Mouse (Mus musculus): ENCODE data around the gene Fam136a.
"Not testable (repeated sequence)": the region's sequence is repeated elsewhere in the genome, so short reads cannot be mapped to it uniquely, and the experiment has no call there.

Gene Fam136a

DNA sequence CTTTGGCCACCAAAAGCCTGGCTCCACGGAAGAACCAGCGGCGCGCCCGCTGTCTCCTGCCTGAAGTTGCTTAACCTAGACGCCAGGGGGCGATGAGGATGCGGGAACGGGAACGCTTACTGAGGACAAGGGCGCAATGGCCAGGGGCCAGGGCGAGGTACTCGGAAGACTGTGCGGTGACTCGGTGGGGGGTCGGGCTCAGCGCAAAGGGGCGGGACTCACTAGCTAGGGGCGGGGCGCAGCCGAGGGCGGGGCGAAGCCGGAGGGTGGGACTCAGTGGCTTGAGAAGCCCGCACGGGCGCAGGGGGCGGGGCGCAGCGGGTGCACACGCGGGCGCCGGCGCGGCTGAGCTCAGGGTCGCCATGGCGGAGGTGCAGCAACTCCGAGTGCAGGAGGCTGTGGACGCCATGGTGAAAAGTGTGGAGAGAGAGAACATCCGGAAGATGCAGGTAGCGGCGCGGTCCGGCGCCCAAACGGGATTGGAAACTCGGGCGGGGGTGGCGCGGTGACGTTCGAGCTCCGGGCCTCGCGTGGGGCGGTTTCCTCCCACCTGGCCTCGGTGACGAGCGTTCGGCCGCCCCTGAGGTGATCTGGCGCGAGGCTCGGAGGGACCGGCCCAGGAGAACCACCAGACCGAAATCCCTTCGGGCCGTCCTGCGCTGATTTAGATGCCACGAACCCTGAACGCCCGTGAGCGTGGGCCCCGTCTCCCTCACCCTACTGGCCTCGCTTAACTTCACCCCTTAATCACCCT lies at the start of gene Fam136a:
TSS of gene Fam136a (plus strand) at position 276 of the 754 bp plus-strand sequence.
- DNase-seq (ENCODE audit: low read depth in 1 of 2, low spot score in 2 of 2) = peak; percentile 83 to 87

DNA sequence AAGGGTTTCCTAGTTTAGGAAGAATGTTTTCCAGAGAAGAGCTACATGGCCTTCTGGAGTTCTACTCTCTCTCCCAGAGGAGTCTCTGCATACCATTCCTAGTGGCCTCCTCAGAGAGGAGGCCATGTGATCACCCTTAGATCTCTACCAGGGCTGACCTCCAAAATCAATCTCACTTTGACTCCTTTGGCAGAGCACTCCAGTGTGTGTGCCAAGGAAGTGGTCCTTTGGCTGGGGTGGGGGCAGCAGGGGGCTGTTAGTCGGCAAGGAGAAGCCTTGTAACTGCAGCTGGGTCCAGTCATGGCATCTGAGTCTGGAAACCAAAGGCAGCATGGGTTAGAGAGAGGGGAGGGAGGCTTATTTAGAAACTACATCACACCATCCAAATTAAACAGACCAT lies 48.4 kb upstream of the Fam136a start:
- DNase-seq (ENCODE audit: low read depth in 1 of 2, low spot score in 2 of 2) = no peak

DNA sequence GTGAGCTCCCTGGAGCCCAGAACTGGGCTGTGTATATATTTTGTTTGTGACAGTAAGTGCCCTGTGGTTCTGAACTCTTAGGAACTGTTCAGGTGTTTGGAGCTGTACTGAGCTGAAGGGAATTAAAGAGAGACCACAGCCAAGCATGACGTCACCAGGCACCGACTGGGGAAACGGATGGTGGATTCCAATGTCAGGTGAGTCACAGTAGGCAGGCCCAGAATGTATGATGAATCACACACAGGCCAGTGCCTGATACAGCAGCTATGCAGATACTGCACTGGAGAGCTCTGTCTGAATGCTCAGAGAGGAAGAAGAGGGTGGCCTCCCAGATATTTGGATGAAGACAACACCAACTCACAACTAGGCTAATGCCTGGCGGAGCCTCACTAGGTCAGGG lies 46.6 kb upstream of the Fam136a start:
- no peak for DNase-seq (ENCODE audit: low read depth in 1 of 2, low spot score in 2 of 2)

GRCm38 (mm10) chr6:86322031-86322563 lies 43.3 kb upstream of the Fam136a start:
- no peak for DNase-seq (ENCODE audit: low read depth in 1 of 2, low spot score in 2 of 2)

GRCm38 (mm10) chr6:86322991-86323390 lies 42.5 kb upstream of the Fam136a start:
- no peak for DNase-seq (ENCODE audit: low read depth in 1 of 2, low spot score in 2 of 2)

- DNase-seq (ENCODE audit: low read depth in 1 of 2, low spot score in 2 of 2) = no peak
These were observed 41.0 kb upstream of the Fam136a start for GRCm38 (mm10) chr6:86324400-86324799.

GRCm38 (mm10) chr6:86325646-86326045 lies 39.8 kb upstream of the Fam136a start:
- DNase-seq (ENCODE audit: low read depth in 1 of 2, low spot score in 2 of 2) = no peak

DNA sequence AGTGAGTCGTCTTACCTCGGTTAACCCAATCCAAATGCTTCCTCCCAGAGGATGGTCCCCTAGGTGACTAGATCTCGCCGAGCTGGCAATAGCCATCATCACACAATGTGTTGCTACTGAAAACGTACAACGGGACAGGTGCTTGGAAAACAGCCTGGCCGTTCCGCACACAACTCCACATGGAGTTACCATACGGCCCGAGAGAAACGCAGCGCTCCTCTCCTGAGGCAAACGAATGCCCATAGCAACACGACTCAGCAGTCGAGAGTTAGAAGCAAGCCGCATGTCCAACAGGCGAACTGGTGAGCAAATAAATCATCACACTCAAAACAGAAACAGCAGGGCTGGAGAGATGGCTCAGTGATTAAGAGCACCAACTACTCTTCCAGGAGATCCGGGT lies 38.6 kb upstream of the Fam136a start:
- no peak for DNase-seq (ENCODE audit: low read depth in 1 of 2, low spot score in 2 of 2)

DNA sequence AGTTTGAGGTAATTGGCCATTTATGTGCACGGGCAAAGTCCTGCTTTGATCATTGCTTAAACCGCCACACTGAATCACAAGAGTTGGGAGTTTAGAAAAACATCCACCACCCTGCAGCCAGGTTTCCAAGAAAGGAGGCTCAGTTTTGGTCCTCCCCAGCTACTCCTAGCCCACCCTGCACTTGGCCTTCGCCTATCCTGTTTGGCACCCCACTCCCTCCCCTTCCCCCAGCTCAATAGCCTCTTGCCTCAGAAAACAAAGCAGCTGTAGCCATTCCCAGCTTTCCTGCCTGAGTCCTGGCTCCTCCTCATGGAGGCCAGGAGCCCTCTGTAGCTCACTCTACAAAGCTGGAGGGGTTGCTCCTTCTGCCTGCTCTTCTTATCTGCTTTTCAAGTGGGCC lies 37.1 kb upstream of the Fam136a start:
- no peak for DNase-seq (ENCODE audit: low read depth in 1 of 2, low spot score in 2 of 2)

GRCm38 (mm10) chr6:86329943-86330342 lies 35.5 kb upstream of the Fam136a start:
- no peak for DNase-seq (ENCODE audit: low read depth in 1 of 2, low spot score in 2 of 2)

- no peak for DNase-seq (ENCODE audit: low read depth in 1 of 2, low spot score in 2 of 2)
These were observed 30.2 kb upstream of the Fam136a start for GRCm38 (mm10) chr6:86335121-86335849.

- DNase-seq (ENCODE audit: low read depth in 1 of 2, low spot score in 2 of 2) = no peak
These were observed 29.6 kb upstream of the Fam136a start for GRCm38 (mm10) chr6:86335860-86336259.

GRCm38 (mm10) chr6:86336340-86336739 lies 29.1 kb upstream of the Fam136a start:
- not testable (repeated sequence) for DNase-seq (ENCODE audit: low read depth in 1 of 2, low spot score in 2 of 2)

DNA sequence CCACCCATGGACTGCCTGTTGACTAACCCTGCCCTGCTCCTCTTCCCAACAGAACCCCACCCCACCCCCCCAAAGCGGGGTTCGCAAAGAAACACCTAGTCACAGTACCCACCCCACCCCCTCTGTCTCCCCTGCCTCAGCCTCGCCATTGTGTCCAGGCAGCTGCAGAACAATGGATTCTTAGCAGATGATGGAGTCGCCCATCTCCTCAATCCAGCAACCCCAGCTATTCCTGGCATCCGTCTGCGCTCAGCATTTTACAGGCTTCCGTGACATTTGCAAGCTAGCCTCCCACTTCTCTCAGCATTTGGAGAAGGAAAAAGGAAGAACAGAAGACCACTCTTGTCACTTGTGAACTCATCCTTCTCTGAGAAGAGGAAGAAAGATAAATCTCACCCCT lies 21.8 kb upstream of the Fam136a start:
- no peak for DNase-seq (ENCODE audit: low read depth in 1 of 2, low spot score in 2 of 2)

GRCm38 (mm10) chr6:86346063-86346462 lies 19.4 kb upstream of the Fam136a start:
- no peak for DNase-seq (ENCODE audit: low read depth in 1 of 2, low spot score in 2 of 2)

DNA sequence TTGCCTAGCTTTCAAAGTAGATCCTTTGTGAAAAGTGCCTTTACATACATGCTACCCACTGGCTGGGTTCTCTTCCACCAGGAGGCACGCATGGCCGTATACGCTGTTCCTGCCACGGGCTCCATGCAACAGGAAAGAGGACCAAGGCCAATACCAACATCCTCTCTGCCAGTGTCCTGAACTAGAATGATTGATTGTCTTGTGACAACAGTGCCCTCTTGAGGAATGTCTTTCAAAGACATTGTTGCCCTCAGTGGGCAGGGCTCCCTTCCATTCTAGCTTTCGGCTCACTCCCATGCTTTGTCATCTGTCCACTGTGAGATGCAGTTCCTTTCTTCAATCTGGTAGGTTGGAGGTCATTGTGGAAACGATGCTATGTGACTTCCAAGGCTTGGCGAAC lies 16.2 kb upstream of the Fam136a start:
- DNase-seq (ENCODE audit: low read depth in 1 of 2, low spot score in 2 of 2) = no peak

- no peak for DNase-seq (ENCODE audit: low read depth in 1 of 2, low spot score in 2 of 2)
These were observed 10.5 kb upstream of the Fam136a start for GRCm38 (mm10) chr6:86354948-86355347.

GRCm38 (mm10) chr6:86356956-86357355 lies 8.5 kb upstream of the Fam136a start:
- no peak for DNase-seq (ENCODE audit: low read depth in 1 of 2, low spot score in 2 of 2)

DNA sequence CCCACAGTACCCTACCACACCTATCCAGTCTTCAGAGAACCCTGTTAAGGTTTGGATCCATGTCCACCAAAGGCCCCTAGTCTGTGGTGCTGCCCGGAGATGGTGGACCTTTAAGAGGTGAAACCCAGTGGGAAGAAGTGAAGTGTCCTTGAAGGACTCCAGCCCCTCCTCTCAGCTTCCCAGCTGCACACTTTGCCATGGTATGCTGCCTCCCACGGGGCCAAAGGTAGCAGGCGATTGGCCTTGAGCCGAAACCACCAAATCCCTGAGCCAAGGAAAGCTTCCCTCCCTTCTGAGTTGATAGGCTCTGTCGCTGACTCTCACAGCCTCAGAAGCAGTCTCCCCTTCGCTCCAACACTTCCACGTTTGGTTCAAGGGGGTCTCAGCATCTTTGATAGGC lies 4.8 kb upstream of the Fam136a start:
- no peak for DNase-seq (ENCODE audit: low read depth in 1 of 2, low spot score in 2 of 2)

DNA sequence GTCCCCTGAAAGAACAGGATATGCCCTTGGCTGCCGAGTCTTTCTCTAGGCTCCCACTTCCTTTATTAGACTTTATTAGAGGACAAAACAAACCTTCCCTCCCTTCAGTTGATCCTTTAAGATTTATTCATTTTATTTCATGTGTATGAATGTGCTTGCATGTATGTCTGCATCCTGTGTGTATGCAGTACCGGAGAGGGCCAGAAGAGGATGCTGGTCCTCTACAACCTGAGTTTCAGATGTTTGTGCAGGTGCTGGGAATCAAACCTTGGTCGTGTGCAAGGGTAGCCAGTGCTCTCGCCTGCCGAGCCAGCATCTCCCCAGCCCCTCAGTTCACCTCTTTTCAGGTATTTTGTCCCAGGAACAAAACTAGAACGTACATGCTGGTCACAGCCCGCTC lies 4.1 kb upstream of the Fam136a start:
- DNase-seq (ENCODE audit: low read depth in 1 of 2, low spot score in 2 of 2) = no peak

DNA sequence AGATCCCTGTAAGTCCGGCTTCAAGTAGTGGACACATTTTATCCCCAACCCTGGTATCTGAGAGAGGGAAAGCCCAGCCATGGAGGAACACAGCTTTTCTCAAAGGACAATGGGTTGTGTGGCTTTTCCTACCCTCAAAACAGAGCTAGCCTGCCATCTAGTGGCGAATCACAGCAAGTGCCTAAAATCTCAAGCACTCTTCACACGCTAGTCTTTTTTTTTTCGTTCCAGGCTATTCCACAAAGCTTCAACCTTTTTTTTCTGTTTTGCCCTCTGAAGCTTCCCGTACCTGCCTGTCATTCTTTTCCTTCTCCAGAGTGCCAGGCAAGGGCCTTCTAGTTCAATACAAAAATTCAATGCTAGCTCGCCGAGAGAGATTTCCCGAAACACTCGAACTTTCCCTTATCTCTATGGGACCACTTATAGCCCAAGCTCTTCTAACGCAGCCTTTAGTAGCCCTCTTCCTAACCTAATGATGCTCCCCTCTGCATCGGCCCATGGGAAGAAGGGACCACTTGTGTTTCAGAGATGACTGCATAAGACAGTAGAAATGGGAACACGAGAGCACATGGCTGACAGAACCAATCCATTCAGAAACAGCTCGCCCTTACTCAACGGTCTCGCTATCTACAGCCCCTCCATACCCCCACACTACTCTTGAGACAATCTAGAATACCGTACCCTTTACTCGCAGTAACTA lies 854 bp upstream of the Fam136a start:
- DNase-seq (ENCODE audit: low read depth in 1 of 2, low spot score in 2 of 2) = peak in 1 of 2 experiments; percentile 42

All from monocyte, adult 2 months (primary cell).